15 mouse cellular contexts compared by ENCODE assay signal in the genomic region with DNA sequence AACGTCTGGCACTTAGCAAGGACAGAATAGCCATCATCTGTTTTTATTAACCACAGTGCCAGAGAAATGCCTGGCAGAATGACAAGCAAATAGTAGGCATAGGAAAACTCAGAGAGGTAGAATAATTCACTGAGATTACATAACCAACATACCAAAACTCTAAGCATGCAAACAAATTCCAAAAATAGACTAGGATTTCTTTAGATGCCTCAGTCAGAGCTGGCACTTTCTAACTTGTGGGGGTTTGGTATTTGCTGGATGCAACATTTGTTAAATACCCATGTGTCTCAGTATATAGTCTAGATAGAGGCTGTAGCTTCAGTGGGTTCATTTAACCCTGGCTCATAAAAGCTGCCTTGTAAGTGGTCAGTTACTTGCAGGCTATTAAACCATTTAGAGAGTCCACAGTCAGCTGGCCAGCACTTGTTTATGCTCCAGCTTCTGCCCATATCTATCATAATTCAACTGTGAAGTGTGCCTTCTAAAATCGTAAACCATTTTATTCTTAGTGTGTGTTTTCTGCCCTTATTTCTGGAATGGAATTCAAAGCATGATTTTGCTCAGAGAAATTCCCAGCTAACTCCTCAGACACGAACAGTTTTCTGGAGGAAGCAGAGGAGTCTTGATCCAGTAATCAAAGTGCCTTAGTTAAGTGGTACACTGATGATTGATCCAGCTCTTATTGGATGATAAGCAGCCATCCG.
DNase-seq lines count a peak whose midpoint lies in the region; ATAC-seq and TF ChIP-seq lines count a peak whose summit lies in the region.
"Had no signal": no experiment of that assay in that cellular context is flagged by ENCODE, and none has a peak within 500 bp of the region (broad histone marks: within the 10 kb centered on the region; RNA-seq: fewer than 3 reads in every experiment).

No protein-coding gene starts in this region.

- intact Hi-C loops in left cerebral cortex, adult 2 months (cut with DNase I): no loop called here
- intact Hi-C loops in left cerebral cortex, postnatal 36 days (cut with DNase I): loop anchor here (5.0 kb wide), 1 partner anchor 46 kb away; no protein-coding TSS in a partner anchor
- intact Hi-C loops in left cerebral cortex, postnatal 14 days (cut with DNase I): no loop called here

- H3K4me3 ChIP-seq in left cerebral cortex, adult 2 months: no peak overlapping the region
- no peak overlapping the region for H3K4me3 ChIP-seq in thymus, adult 2 months (ENCODE audit: control insufficient read depth, insufficient read depth, low read length)
- H3K4me3 ChIP-seq: embryonic facial prominence, embryonic 13.5 days; hindbrain, embryonic 15.5 days; limb, embryonic 13.5 days; neural tube, embryonic 15.5 days had no signal

- CTCF ChIA-PET in Patski (lab: Charles Lee): interaction anchor here (1.0 to 1.5 kb wide), 2 partner anchors 39 to 83 kb away, joined by 3 to 5 read pairs; no protein-coding TSS in a partner anchor

- no peak for TF ChIP-seq CTCF in left cerebral cortex, adult 2 months (IDR thresholded peaks at IDR 0.05)
- TF ChIP-seq CTCF in Patski (IDR thresholded peaks at IDR 0.05): no peak
- no peak for TF ChIP-seq CTCF in thymus, adult 2 months (IDR thresholded peaks at IDR 0.05; ENCODE audit: borderline replicate concordance, control insufficient read depth, extremely low read depth, insufficient read depth, low read length, poor library complexity)

- 82% methylated on average over 4 of the region's 4 CpGs for WGBS in thymus, adult 2 months

- no peak for TF ChIP-seq POLR2A in thymus, adult 2 months (IDR thresholded peaks at IDR 0.05; ENCODE audit: control insufficient read depth, extremely low read depth, insufficient read depth, low read length, poor library complexity)

- DNase-seq in frontal cortex, adult 2 months (ENCODE audit: extremely low spot score in 1 of 2, low spot score in 1 of 2): peak; percentile 57 to 65
- no peak for DNase-seq in frontal cortex, postnatal 14 days (ENCODE audit: low spot score in 2 of 2)
- DNase-seq in left cerebral cortex, adult 2 months (ENCODE audit: extremely low spot score in 1 of 2, low spot score in 2 of 2): no peak
- DNase-seq in left cerebral cortex, postnatal 36 days (ENCODE audit: low spot score in 2 of 2): no peak
- DNase-seq in Patski (ENCODE audit: low read depth, low spot score): peak; percentile 33
- peak; percentile 27 to 73 for DNase-seq in left cerebral cortex, postnatal 14 days (ENCODE audit: low spot score in 2 of 2)
- DNase-seq in thymus, adult 2 months: no peak
- DNase-seq: liver, postnatal 0 days; thymus, adult 18-20 months had no signal

- H3K4me1 ChIP-seq in thymus, adult 2 months (replicated peaks; ENCODE audit: control insufficient read depth, insufficient read depth, low read length): no peaks in the 10 kb centered on the region
- H3K4me1 ChIP-seq: hindbrain, embryonic 15.5 days had no signal

- no peaks in the 10 kb centered on the region for H3K27me3 ChIP-seq in Patski
- H3K27me3 ChIP-seq in thymus, adult 2 months (ENCODE audit: control insufficient read depth, insufficient read depth, low read length): no peaks in the 10 kb centered on the region
- H3K27me3 ChIP-seq: embryonic facial prominence, embryonic 13.5 days; hindbrain, embryonic 15.5 days; limb, embryonic 13.5 days; neural tube, embryonic 15.5 days had no signal

- in situ Hi-C loops in Patski (cut with MboI; ENCODE audit: low pct_unique_long_range_greater_than_20kb): no loop called here

- ATAC-seq in Patski: peak; percentile 89
- ATAC-seq: CD4-positive, CD25-positive, alpha-beta regulatory T cell, adult 4 months; forebrain, embryonic 14.5 days; liver, postnatal 0 days had no signal

- peak overlapping the region; percentile 42 for H3K27ac ChIP-seq in left cerebral cortex, adult 2 months
- no peak overlapping the region for H3K27ac ChIP-seq in thymus, adult 2 months (ENCODE audit: control insufficient read depth, insufficient read depth, low read length)
- H3K27ac ChIP-seq: embryonic facial prominence, embryonic 13.5 days; hindbrain, embryonic 15.5 days; limb, embryonic 13.5 days; neural tube, embryonic 15.5 days had no signal

- H3K36me3 ChIP-seq in thymus, adult 2 months (ENCODE audit: control insufficient read depth, insufficient read depth, low read length): no peaks in the 10 kb centered on the region
- H3K36me3 ChIP-seq: embryonic facial prominence, embryonic 13.5 days; hindbrain, embryonic 15.5 days; limb, embryonic 13.5 days; neural tube, embryonic 15.5 days had no signal

- POLR2A ChIA-PET in Patski (lab: Charles Lee): no interaction called here

Comparison
In these comparisons a context has a peak if more than half of its experiments do, and no peak if none do; other contexts are left out.
1. DNase-seq: peak in frontal cortex, adult 2 months (2 of 2), Patski (single experiment) and left cerebral cortex, postnatal 14 days (2 of 2); none in frontal cortex, postnatal 14 days (0 of 2), left cerebral cortex, adult 2 months (0 of 2), left cerebral cortex, postnatal 36 days (0 of 2) and thymus, adult 2 months (single experiment).